Mouse (Mus musculus) heart, postnatal 0 days (tissue): Measurements from ENCODE around the gene Glod4.

Experiments used
- CTCF ChIP-seq: IDR thresholded peaks from 2 replicates; pipeline ENCODE4 v1.5.1; 2016; ENCODE audit warnings: antibody characterized with exemption, control low read depth, low read depth
- EP300 ChIP-seq: IDR thresholded peaks from 2 replicates; pipeline ENCODE4 v1.6.1; 2016; ENCODE audit warnings: antibody characterized with exemption, low read depth

DNA sequence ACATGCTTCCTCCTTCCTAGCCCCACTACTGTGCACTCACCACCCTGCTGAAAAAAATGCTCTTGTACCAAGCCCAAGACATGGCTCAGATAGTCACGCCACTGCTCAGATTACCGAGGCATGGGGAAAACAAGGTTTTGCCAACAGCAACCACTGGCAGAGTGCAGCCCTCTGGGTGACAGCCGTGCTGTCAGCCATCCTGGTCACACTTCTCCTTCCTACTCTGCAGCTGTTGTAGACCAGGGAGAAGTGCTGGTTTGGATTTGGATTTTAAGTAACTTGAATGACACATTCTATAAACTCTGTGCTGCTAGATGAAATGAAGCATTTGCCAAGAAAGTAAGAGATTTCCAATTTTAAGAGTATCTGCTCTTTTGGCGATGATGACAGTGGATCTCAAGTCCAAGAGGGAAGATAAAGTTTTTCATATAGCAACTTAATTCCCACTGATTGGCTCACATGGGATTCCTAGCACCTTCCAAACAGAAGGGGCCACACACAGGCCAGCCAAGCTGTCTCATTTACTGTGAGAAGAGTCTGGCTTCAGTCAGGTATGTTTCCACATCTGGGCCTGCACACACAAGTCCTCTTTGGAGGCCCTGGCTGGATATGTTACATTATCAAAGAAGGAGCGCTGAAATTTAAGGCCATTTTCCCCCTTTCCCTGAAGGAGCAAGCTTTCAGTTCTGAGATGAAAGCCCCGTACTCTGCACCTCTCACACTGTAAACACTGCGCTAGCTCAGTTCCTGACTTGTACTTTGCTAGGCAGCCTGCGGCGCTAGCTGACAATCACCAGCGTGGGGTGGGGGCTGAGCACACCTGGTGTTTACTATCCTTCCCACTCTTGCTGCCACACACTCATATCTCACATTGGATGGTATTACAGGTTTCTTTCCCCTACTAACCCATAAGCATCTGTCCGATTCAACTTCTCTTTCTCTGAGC is 136.7 kb downstream of the Glod4 start:
- TF ChIP-seq EP300 (no peak), CTCF (no peak)
